Mouse (Mus musculus) cerebellum, adult 18-20 months (tissue): ENCODE data around the gene Nefh.

Source experiments
- DNase-seq, 2 experiments: peaks; one replicate each; pipeline ENCODE4 v3.0.0; 2021

The Nefh gene

DNA sequence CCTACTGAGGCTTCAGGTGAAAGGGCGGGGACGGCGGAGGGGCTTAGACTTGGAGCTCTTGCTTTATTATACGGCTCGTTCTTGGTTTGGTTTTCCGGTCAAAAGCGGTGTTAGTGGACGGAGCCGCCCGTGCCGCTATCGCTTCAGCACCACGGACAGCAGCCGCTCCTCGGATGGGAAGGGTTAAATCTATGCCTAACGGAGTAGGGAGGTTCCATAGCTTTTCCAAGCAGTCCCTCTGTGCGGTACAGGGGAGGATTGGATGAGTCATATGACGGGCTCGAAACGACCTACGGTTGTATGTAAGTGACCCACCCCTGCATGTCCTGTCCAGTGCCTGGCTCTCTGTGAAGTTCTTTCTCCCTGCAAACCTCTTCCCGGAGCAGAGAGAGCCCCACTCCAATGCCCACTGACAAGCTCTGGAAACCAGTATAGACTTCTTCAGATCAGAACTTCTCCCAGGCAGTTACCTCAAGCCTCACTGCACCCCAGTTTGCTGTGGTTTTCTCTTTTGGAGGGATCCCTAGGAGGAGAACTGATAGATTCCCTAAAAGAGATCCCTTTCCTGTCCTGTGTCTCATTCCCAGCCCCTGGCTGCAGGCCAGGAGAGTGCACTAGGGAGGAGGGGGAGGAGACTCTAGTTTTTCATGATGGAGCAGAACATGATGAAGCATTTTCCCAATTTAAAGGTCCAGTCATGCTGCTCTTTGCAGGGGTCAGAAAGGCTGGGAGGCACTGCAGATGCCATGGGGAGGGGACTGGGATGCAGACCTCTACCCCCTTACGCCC lies 1.6 kb upstream of the Nefh start:
- no peak for DNase-seq

DNA sequence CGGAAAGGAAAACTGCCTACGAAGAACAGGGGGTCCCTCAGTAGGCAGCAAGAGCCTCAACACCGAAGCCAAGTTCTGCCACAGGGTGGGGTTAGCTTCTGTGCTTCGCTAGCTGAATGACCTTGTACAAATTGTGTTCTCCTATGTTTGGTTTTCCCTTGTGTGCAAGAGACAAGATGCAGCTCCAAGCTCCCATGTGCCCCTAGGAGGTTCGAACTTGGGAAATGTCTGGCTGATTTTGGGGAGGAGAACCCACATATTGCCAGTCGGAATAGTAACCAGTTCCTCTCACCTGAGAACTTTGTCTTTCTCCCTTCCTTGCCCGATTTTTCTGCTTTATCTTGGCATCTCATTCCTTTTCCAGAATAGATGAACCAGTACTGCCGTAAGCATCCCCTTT lies 928 bp upstream of the Nefh start:
- no peak for DNase-seq

DNA sequence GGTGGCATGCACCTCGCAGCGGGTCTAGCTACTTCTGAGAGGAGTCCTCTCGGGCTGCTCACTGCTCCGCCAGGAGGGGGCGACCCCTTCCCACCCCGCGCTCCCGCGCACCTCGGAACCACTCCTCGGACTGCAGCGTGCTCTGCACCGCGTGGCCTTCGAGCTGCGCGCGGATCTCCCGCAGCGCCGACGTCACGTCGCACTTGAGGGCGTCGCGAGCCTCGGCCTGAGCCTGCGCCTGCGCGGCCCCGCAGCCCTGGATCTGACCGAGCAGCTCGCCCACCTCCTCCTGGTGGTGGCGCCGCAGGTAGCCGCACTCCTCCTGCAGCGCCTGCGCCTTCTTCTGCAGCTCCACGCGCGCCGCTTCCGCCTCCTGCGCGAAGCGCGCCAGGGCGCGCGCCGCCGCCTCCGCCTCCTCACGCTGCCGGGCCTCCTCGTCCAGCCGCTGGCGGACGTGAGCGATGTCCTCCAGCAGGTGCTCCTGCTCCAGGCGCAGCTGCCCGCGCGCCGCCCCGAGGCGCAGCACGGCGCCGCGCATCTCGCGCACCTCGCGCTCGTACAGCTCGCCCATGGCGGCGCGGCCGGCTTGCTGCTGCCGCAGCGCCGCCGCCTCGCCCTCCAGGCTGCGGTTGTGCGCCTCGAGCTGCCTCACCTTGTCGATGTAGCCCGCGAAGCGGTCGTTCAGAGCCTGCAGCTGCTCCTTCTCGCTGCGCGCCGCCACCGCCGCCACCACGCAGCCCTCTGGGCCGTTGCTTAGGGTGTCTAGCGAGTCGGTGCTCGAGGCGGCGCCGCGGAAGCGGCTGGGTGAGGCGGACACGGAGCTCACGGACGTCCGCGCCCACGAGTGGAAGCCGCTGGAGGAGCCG lies 684 bp downstream of the Nefh start:
- DNase-seq = peak; percentile 21 to 51

DNA sequence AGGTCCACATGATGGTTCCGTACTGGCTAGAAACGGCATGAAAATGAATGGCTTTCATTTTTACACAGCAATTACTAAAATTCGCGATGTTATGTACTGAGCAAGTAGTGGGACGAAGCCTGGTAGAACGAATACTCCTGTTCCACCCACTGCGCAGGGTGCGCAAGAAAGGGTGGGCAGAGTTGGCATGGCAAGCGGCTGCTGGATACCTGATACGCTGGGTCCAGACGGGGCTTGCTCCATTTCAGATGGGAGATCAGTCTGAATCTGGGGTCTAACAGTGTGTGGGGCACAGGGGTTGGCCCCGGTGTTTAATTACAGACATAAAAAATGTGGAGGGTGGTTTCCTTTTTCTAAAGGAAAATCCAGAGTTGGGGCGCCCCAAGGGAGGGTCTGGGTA lies 1.3 kb downstream of the Nefh start:
- DNase-seq = no peak

DNA sequence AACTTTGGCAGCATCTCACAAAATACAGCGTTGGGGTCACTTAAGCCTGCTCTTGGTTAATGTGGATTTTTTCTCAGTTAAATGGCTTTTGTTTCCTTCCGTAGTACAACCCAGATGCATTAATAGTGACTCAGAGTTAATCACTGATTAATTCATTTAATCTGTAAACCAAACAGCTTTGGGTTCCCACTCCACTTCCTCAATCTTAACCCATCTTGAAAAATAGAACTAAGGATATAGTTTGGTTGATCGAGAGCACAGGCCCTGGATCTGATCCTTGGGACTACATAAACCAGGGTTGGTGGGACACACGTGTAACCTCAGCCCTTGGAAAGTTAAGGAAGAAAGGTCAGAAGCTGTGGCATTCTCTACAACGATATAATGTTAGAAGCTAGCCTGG lies 11.6 kb downstream of the Nefh start:
- no peak for DNase-seq

DNA sequence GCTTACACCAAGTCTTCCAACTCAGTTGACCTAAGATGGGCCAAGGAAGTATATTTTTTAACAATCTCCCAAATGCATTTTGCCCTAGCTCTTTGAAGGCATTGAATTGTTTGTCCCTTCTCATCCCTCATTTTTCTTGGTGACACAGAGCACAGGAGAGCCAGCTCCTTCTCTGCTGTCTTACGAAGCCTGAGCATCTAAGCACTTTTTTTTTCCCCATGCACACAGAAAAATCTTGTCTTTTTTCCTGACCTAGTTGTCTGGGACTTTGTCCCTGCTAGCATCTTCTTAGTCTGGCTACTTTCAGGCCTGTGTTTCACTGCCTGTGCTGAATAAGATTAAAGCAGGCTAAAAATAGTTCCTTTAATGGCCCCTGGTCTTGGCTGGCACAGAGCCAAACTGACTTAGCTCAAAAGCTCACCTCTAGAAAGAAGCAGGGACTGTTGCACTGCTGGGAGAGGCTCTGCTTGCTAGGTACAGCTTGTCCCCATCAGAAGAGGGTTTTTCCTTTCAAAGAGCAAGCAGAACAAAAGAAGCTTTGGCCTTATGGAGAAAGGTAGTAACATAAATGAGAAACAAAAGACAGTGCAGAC lies 16.8 kb downstream of the Nefh start:
- peak in 1 of 2 experiments; percentile 17 for DNase-seq

DNA sequence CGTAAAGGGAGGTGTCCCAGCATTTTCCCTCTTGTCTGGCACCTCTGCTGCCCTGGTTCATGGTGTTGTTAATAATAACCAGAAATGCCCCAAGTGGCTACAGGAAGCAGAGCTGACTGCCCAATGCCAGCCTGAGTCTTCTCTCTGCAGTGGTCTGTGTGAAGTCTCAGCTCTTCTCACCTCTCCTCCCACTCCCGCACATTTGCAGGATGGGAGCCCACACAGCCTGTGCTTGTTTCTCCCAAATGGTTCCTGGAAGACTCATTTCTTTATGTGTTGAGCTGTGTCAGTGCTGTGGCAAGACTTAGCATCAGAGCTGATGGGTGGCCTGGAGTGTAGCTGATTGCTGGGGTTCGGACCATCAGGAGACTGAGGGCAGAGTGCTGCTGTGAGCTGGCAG lies 20.6 kb downstream of the Nefh start:
- DNase-seq = no peak

DNA sequence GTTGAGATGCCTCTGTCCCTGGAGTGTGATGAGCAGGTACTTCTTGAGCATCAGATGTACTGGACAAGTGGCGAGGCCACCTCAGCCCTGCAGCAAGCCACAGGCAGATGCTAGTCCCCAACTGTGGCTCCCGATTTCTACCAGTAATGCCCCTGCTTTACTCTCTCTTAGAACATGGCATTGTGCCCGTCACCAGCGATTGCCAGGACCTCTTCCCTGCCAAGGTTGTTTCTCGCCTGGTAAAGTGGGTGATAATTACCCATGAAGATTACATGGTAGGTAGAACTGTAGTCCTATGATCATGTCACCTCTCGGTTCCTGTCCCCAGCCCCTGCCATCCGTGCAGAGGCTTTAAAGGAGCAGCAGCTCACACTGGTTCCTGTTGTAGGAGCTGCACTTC lies 26.1 kb downstream of the Nefh start:
- DNase-seq = no peak

DNA sequence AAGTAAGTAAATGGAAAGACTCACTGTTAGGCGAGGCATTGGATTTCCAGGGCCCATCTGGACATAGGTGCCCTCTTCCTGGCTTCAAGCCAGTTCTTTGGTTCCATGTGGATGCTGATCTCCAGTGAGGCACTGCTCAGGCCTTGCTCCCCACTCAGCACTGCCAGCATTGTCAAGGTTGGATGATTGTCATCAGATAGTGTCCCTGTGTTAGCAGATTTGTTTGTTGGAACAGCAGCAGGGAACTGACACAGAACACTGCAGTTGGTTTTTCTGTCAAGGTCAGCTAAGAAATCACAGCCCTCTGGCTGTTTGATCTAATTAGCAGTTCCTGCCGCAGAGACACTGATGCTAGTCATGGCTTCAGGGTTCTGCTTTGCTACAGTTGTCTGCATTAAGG lies 26.6 kb downstream of the Nefh start:
- DNase-seq = peak; percentile 25 to 31

DNA sequence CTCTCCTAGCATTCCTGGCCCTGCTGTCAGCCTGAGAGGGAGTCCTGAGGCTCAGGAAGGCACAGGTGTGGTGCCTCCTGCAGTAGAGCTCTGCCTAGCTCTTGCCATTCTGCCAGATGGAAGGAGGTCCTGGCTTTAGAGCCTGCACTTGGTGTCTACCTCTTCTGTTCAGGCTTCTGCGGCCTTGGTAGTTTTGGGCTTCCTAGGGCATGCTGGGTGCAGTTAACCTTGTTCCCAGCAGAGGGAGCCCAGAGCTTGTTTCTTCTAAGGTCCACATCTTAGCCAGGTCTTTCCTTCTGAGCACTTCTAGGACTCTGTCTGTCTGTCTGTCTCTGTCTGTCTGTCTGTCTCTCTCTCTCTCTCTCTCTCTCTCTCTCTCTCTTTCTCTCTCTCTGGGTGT lies 31.8 kb downstream of the Nefh start:
- DNase-seq = peak; percentile 62 to 66

DNA sequence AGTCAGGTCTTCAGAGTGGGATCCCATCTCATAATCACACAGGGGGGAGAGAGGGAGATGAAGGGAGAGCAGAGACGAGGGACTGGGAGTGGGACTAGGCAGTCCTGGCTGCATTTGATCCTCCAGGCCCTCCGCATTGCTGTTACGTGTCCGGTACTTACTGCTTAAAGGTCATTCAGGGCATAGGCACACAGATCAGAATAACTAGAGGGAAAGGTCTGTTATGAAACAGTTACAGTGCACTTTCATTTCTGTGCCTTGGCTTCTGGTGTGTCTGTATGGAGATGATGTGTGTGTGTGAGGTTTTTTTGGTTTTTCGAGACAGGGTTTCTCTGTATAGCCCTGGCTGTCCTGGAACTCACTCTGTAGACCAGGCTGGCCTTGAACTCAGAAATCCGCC lies 41.6 kb downstream of the Nefh start:
- DNase-seq = no peak

DNA sequence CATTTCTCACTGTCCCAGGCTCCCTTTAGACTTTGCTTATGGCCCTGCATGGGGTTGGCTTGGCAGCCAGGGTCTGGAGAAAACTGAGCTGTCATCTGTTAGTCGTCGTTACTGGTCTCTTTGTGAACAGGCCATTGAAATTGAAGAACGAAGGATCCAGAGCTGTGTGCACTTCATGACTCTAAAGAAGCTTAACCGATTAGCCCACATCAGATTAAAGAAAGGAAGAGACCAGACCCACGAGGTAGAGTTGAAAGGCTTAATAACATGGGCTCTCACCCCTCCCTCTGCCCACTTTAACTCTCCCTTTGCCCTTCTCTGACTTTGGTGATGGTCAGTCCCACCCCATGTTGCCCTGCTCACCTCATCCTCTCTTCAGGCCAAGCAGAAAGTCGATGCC lies 45.9 kb downstream of the Nefh start:
- no peak for DNase-seq

DNA sequence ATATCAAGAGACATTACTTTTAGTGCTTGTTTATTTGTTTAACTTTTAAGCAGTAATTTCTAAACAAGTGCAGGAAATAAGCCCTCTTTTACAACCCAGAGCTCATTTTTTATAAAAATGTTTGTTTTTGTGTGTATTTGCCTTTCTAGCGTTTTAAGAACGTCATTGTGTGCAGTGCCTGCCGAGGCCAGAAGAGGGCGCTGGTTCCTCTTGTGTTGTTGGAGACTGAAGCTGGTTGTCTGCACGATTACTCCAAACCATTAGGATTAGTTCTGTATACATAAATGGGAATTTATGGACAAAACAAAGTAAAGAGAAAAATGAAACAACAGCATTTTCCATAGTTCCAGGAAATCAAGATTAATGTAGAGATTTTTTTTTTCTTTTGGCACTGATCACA lies 47.4 kb downstream of the Nefh start:
- DNase-seq = no peak

DNA sequence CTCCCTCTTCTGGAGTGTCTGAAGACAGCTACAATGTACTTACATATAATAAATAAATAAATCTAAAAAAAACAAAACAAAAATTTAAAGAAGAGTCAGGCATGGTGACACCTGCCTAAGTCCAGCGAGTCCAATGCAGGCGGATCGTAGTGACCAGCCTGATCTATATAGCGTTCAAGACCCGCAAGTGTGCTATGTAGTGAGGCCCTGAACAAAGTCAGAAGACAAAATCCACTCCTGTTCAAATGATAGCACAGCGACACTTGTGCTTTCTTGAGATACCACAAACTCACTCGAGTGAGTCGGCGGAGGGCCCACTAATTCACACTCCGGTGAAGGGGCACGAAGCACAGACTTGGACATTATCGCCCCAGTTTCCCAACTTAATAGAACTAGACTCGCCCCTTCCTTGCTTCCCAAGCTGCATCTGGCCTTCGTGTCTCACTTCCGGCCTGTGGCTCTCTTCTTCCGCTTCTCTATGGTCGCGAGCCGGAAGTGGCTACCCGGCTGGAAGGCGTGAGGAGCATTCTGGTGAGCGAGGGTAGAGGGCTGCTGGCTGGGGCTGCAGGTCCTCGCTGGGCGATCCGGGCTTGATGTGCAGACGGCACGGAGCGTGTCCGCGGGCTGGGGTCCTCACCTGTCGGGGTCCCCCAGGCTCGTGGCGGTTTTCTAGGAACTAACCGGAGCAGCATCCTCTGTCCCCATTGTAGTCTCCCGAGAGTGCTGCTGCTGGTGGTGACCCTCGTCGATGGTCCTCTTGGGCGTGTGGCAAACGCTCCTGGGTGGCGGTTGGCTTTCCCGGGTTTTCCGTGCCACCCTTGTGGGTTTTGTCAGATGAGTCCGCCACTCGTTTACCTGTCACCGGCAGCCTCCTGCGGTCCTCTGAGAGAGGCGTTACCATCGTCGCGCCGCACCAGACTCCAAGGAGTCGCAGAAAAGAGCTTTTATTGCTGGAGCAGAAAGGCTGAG lies 52.7 kb downstream of the Nefh start, which contains the start of gene Thoc5:
TSS of gene Thoc5 (plus strand) at position 473 of the 969 bp plus-strand sequence.
- peak; percentile 83 to 86 for DNase-seq
